Mouse (Mus musculus) midbrain, embryonic 11.5 days (tissue): Measurements from ENCODE around the gene Ipo13. TPM values are rescaled to one million over a fixed set of nuclear protein-coding genes. Genes with fewer than 3 reads are reported as not detected.

Source experiments
- ATAC-seq: fragments of 200-750 bp; cut with Nextera tagmentation; 2 replicates; pipeline ENCODE4 v1.8.0; 2017; ENCODE audit warnings: moderate TSS enrichment, moderate library complexity; ENCODE audit not compliant: low FRiP score
- DNase-seq: peaks from one replicate; pipeline ENCODE4 v3.0.0; 2015; ENCODE audit warnings: low spot score; ENCODE audit errors: missing footprints
- H3K27ac ChIP-seq: fragments of 300-500 bp; sonication (generic); 2 replicates; pipeline ENCODE4 v1.5.1; 2014; ENCODE audit warnings: low read depth, low read length
- H3K27me3 ChIP-seq: fragments of 300-500 bp; sonication (generic); 2 replicates; pipeline ENCODE4 v1.6.1; 2014; ENCODE audit warnings: mild to moderate bottlenecking, low read length, moderate library complexity, mixed read lengths; ENCODE audit not compliant: control insufficient read depth, insufficient read depth
- H3K36me3 ChIP-seq: fragments of 300-500 bp; sonication (generic); 2 replicates; pipeline ENCODE4 v1.6.1; 2014; ENCODE audit warnings: mild to moderate bottlenecking, low read length, moderate library complexity, mixed read lengths; ENCODE audit not compliant: control insufficient read depth, insufficient read depth
- H3K4me1 ChIP-seq: fragments of 300-500 bp; sonication (generic); 2 replicates; pipeline ENCODE4 v1.6.1; 2014; ENCODE audit warnings: low read length; ENCODE audit not compliant: control insufficient read depth, insufficient read depth
- H3K4me2 ChIP-seq: fragments of 300-500 bp; sonication (generic); 2 replicates; pipeline ENCODE4 v1.6.1; 2014; ENCODE audit warnings: mild to moderate bottlenecking, moderate library complexity
- H3K4me3 ChIP-seq: fragments of 300-500 bp; sonication (generic); 2 replicates; pipeline ENCODE4 v1.5.1; 2014; ENCODE audit warnings: low read depth, low read length
- H3K9ac ChIP-seq: fragments of 300-500 bp; sonication (generic); 2 replicates; pipeline ENCODE4 v1.6.1; 2014; ENCODE audit warnings: low read length
- H3K9me3 ChIP-seq: fragments of 300-500 bp; sonication (generic); 2 replicates; pipeline ENCODE4 v1.6.1; 2016; ENCODE audit warnings: low read length; ENCODE audit not compliant: control insufficient read depth
- WGBS: fragments of 180-500 bp; shearing (Covaris S2); extraction: QIAGEN DNeasy Blood & Tissue Kit; methylation state at CpG from one replicate; pipeline ENCODE4 v1.1.7; 2014; 5-methylcytosine and 5-hydroxymethylcytosine counted together
- polyA plus RNA-seq: library from polyadenylated mRNA; unstranded; fragments of >200 nt; fragmentation: Nextera tagmentation; extraction: Ambion mirVana; gene quantifications from 2 replicates; pipeline ENCODE4 v1.2.1, GENCODE M21; 2014

Gene Ipo13
- 49.0 and 54.7 TPM in 2 replicates for polyA plus RNA-seq

DNA sequence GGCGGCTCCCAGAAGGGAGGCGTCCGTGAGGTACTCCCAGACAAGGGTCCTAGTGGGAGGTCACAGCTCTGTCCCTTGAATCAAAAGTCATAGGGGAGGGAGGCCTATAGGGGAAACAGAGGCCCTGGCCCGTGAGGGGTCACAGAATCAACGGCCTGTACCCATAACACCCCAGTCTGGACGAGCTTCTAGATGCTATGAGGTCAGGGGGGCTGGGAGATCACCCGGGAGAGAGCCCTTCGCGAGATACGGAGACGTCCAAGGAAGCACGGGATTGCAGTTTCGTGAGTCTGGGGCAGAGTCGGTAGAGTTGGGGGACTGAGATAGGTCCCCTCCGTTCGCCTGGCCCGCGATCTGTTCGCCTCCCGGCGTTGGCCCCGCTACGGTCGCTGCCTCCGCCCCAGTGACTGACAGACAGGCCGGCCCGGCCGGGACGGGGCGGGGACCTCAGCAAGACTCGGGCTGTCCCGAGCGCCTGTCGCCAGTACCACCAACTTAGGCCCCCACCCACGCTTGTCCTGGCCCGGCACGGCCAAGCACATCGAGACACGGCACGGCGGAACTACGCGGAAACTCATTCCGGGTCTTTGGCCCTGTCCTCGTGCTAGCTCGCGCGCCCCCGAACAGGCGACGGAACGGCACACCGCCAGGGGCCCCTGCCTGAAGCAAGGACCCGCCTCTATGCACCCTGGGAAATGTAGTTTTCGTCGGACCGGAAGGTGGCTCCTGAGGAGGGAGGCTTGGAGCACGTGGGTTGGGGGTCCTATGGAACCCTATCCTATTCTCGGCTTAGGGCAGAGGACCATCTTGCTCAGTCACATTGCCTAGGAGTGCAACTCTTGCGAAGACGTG is at the start of gene Ipo13:
Gene Ipo13 (minus strand): TSS at position 409 of the 852 bp plus-strand sequence.
- Histone ChIP-seq H3K9me3 (no peaks in the 10 kb centered on the region), H3K27me3 (no peaks in the 10 kb centered on the region), H3K4me1 (peaks cover 17% of the 10 kb centered on the region), H3K4me3 (peak within 1 kb of the TSS; percentile 77), H3K27ac (peak within 1 kb of the TSS; percentile 64; the same call in 1 of the 2 replicates), H3K9ac (peak within 1 kb of the TSS; percentile 83), H3K36me3 (peaks cover 5% of the 10 kb centered on the region), H3K4me2 (peak within 1 kb of the TSS; percentile 98)
- WGBS: under 1% methylated on average over 60 of the region's 61 CpGs
- DNase-seq (peak; percentile 100), ATAC-seq (peak; percentile 97)

DNA sequence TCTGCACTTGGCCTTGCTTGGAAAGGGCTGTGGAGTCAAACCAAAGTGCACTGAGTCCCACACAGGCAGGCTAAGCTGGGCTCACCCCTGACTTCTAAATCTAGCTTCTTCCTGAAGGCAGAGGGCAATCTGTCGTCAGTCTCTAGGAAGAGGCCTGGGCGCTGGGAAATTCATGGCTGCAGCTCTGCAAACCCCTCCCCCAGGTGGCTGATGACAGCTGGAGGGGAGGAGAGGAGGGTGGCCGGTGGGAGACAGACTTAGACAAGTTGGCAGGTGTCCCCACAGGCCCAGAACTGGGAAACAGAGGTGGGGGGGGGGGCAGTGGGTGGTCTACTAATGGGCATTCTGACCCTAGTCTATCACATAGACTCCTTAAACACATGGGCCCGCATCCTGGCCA is 42.7 kb upstream of the Ipo13 start:
- H3K36me3 ChIP-seq: no peaks in the 10 kb centered on the region; the same call in 1 of the 2 replicates
- ATAC-seq: no peak
- no peak overlapping the region for H3K27ac ChIP-seq

GRCm38 (mm10) chr4:117947493-117947892 is 32.7 kb upstream of the Ipo13 start:
- DNase-seq: peak; percentile 73
- H3K9ac ChIP-seq: no peak overlapping the region
- H3K4me3 ChIP-seq: no peak overlapping the region
- H3K27ac ChIP-seq: no peak overlapping the region
- H3K4me2 ChIP-seq: no peak overlapping the region
- no peaks in the 10 kb centered on the region; the same call in 1 of the 2 replicates for H3K36me3 ChIP-seq
- H3K27me3 ChIP-seq: no peaks in the 10 kb centered on the region
- no peaks in the 10 kb centered on the region for H3K9me3 ChIP-seq
- 89% methylated on average over 7 of the region's 7 CpGs for WGBS
- H3K4me1 ChIP-seq: peaks cover 3% of the 10 kb centered on the region; the same call in 1 of the 2 replicates
- ATAC-seq: no peak

More for the DNA sequence above, 42.7 kb upstream of the Ipo13 start:
- Histone ChIP-seq H3K4me3 (no peak overlapping the region), H3K9me3 (no peaks in the 10 kb centered on the region), H3K27me3 (no peaks in the 10 kb centered on the region), H3K4me2 (no peak overlapping the region), H3K9ac (no peak overlapping the region), H3K4me1 (no peaks in the 10 kb centered on the region)
- DNase-seq: peak; percentile 73
- WGBS: 77% methylated on average over 4 of the region's 4 CpGs

DNA sequence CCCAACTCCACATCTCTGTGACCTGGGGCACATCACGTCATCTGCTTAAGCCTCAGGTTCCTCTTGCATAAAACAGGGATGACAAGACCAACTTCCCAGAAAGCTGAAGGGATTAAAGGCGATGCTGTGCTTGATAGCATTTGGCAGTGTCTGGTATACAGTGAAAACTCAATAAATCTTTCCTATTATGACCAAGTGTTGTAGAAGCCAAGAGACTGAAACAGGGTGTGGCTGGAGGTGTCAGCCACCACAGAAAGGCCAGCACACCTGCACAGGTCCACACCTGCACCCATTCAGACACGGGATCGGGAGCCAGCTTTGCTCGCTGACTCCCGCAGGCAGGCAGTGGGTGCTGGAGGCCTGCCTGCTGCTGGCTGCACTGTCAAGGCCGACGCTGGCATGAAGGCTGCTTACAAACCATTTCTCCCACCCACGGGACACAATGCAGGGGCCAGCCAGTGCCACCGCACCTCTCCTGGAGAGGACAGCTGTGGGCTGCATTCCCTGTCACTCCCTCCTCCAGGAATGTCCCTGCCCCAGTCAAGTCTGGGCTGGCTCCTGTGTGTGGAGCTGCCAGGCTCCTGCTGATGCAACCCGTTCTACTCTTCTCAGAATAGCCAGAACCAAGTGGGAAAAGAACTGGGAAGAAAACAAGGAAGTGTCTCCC is 32.0 kb upstream of the Ipo13 start:
- no peak overlapping the region for H3K4me2 ChIP-seq
- no peaks in the 10 kb centered on the region for H3K27me3 ChIP-seq
- no peaks in the 10 kb centered on the region for H3K9me3 ChIP-seq
- no peak overlapping the region for H3K4me3 ChIP-seq
- WGBS: 85% methylated on average over 11 of the region's 11 CpGs
- ATAC-seq (no peak), DNase-seq (no peak)
- peaks cover 3% of the 10 kb centered on the region; the same call in 1 of the 2 replicates for H3K4me1 ChIP-seq
- H3K9ac ChIP-seq: no peak overlapping the region
- H3K36me3 ChIP-seq: no peaks in the 10 kb centered on the region
- no peak overlapping the region for H3K27ac ChIP-seq

DNA sequence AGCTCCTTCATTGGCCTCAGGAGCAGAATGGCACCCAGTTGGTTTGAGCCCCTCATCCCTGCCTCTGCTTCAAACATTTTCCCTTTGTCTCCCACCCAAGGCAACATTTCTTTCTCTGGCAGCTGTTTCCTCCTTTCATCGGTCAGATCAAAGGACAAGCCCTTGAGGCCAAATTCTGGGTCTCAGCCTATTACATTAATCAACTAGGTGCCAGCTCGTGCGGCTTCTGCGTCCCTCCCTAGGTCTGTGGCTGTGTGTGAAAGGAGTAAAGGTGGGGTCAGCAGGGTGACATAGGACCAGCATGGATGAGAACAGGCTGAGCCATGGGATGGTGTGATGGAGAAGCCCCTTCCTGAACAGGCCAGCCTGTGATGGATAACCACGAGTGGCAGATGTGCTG is 28.5 kb upstream of the Ipo13 start:
- H3K4me1 ChIP-seq: peaks cover 3% of the 10 kb centered on the region; the same call in 1 of the 2 replicates
- H3K4me3 ChIP-seq: no peak overlapping the region
- H3K9ac ChIP-seq: no peak overlapping the region
- no peak overlapping the region for H3K27ac ChIP-seq
- DNase-seq (no peak), ATAC-seq (no peak)
- H3K9me3 ChIP-seq: no peaks in the 10 kb centered on the region
- H3K27me3 ChIP-seq: no peaks in the 10 kb centered on the region
- H3K36me3 ChIP-seq: no peaks in the 10 kb centered on the region
- H3K4me2 ChIP-seq: no peak overlapping the region
- WGBS: 58% methylated on average over 5 of the region's 5 CpGs

DNA sequence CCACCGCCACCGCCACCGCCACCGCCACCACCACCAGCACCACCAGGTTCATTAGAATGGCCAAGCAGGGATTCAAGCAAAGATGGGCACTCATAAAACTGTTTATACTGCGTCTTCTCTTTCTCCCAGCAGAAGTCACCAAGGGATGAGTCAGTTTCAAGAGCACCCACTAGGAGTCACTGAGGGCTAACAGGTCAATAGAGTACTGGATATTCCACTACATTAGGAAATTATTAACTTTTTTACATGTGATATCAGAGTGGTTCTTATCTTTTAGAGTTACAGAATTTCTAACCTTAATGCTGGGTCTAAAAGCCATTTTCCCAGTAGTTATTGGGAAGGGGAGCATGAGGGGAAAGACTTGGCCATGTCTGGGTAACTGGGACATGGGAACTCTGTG is 22.2 kb upstream of the Ipo13 start:
- no peak for ATAC-seq

GRCm38 (mm10) chr4:117934081-117934480 is 19.3 kb upstream of the Ipo13 start:
- WGBS: 84% methylated on average over 4 of the region's 4 CpGs
- Histone ChIP-seq H3K4me1 (peaks cover 9% of the 10 kb centered on the region), H3K9ac (no peak overlapping the region), H3K36me3 (no peaks in the 10 kb centered on the region), H3K27me3 (peaks cover 14% of the 10 kb centered on the region), H3K4me2 (no peak overlapping the region), H3K4me3 (no peak overlapping the region), H3K27ac (no peak overlapping the region), H3K9me3 (no peaks in the 10 kb centered on the region)
- ATAC-seq: no peak
- DNase-seq: no peak

More for the DNA sequence above, 22.2 kb upstream of the Ipo13 start:
- no peak for DNase-seq
- Histone ChIP-seq H3K27ac (no peak overlapping the region), H3K4me1 (no peaks in the 10 kb centered on the region), H3K36me3 (no peaks in the 10 kb centered on the region), H3K9ac (no peak overlapping the region), H3K4me2 (no peak overlapping the region), H3K27me3 (no peaks in the 10 kb centered on the region), H3K9me3 (no peaks in the 10 kb centered on the region), H3K4me3 (no peak overlapping the region)
- WGBS: 97% methylated on average over 5 of the region's 5 CpGs

- H3K9ac ChIP-seq: no peak overlapping the region
- no peak overlapping the region for H3K4me2 ChIP-seq
- ATAC-seq (no peak), DNase-seq (no peak)
- H3K9me3 ChIP-seq: no peaks in the 10 kb centered on the region
- WGBS: 83% methylated on average over 5 of the region's 5 CpGs
- H3K4me1 ChIP-seq: peaks cover 16% of the 10 kb centered on the region
- H3K27me3 ChIP-seq: peaks cover 22% of the 10 kb centered on the region
- H3K36me3 ChIP-seq: no peaks in the 10 kb centered on the region
- H3K27ac ChIP-seq: no peak overlapping the region
- no peak overlapping the region for H3K4me3 ChIP-seq
These were observed 18.4 kb upstream of the Ipo13 start for GRCm38 (mm10) chr4:117933248-117933647.

DNA sequence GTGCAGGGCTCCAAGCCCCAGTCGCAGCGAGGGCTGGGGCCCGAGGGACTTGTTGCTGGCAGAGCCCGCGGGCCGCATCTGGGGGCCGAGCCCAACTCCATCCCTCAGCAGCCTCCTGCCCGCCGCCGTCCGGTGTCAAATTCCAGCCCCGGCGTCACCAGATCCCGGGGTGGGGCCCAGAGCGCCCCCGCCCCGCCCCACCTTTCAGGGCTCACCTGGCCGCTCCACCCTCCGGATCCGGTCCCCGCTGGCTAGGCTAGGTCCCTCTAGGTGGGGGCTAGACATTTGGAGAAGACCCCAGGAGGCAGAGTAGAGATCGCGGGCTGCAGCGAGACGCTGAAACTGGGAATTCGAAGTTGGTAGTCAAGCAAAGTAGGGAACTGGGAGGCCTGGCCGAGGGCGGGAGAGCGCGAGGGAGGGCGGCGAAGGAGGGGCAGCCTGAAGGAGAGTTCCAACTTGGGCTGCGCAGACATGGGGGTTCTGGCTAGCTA is 14.6 kb upstream of the Ipo13 start, which contains the start of gene Artn:
Gene Artn (minus strand): TSS at position 373 of the 491 bp plus-strand sequence.
- Histone ChIP-seq H3K4me3 (peak within 1 kb of the TSS; percentile 25), H3K4me2 (peak within 1 kb of the TSS; percentile 54), H3K9ac (peak within 1 kb of the TSS; percentile 6), H3K36me3 (no peaks in the 10 kb centered on the region), H3K4me1 (peaks cover 23% of the 10 kb centered on the region), H3K9me3 (no peaks in the 10 kb centered on the region), H3K27me3 (peaks cover 56% of the 10 kb centered on the region), H3K27ac (no peak within 1 kb of the TSS)
- DNase-seq: peak; percentile 93
- under 1% methylated on average over 33 of the region's 33 CpGs for WGBS
- peak; percentile 25; the same call in 1 of the 2 replicates for ATAC-seq
